23 mouse cellular contexts compared by ENCODE assay signal in genomic region chr1:135100400-135100799, GRCm38 (mm10). TPM values are rescaled to one million over a fixed set of nuclear protein-coding genes. Genes with fewer than 3 reads are reported as not detected.
"Had no signal": no experiment of that assay in that cellular context is flagged by ENCODE, and none has a peak within 500 bp of the region (broad histone marks: within the 10 kb centered on the region; RNA-seq: fewer than 3 reads in every experiment).

No protein-coding gene starts in this region.

- DNase-seq: kidney, adult 11 months; kidney, adult 9 months; kidney, postnatal 25 days; layer of hippocampus, adult 9-11 months; liver, postnatal 0 days; lung, embryonic 14.5 days; retina, postnatal 1 day; right cerebral cortex, postnatal 25 days; spleen, adult 18-20 months; thymus, postnatal 25 days had no signal

- H3K27ac ChIP-seq: kidney, postnatal 0 days; layer of hippocampus, adult 2 months; limb, embryonic 15.5 days; liver, embryonic 14.5 days; macrophage; midbrain, embryonic 12.5 days; midbrain, embryonic 15.5 days; neural tube, embryonic 12.5 days; neural tube, embryonic 15.5 days; stomach, embryonic 15.5 days had no signal

- H3K36me3 ChIP-seq: limb, embryonic 15.5 days; midbrain, embryonic 12.5 days; midbrain, embryonic 15.5 days; neural tube, embryonic 12.5 days; neural tube, embryonic 15.5 days; stomach, embryonic 15.5 days had no signal

- H3K4me3 ChIP-seq: layer of hippocampus, adult 2 months; limb, embryonic 15.5 days; megakaryocyte, embryonic 14.5 days; midbrain, embryonic 12.5 days; midbrain, embryonic 15.5 days; neural tube, embryonic 12.5 days; neural tube, embryonic 15.5 days; stomach, embryonic 15.5 days had no signal

- H3K4me2 ChIP-seq: limb, embryonic 15.5 days; liver, embryonic 11.5 days; lung, embryonic 14.5 days; midbrain, embryonic 12.5 days; midbrain, embryonic 15.5 days; neural tube, embryonic 12.5 days; neural tube, embryonic 15.5 days; stomach, embryonic 15.5 days had no signal

- H3K9ac ChIP-seq: limb, embryonic 15.5 days; liver, embryonic 14.5 days; liver, postnatal 0 days; lung, embryonic 14.5 days; midbrain, embryonic 12.5 days; midbrain, embryonic 15.5 days; neural tube, embryonic 12.5 days; neural tube, embryonic 15.5 days; stomach, embryonic 15.5 days had no signal

- ATAC-seq: liver, postnatal 0 days; lung, postnatal 0 days; midbrain, embryonic 15.5 days had no signal

- H3K9me3 ChIP-seq: limb, embryonic 15.5 days; megakaryocyte, embryonic 14.5 days; midbrain, embryonic 12.5 days; midbrain, embryonic 15.5 days; neural tube, embryonic 12.5 days; neural tube, embryonic 15.5 days; stomach, embryonic 15.5 days had no signal

RNA-seq across cellular contexts. Expression of gene Lgr6, which starts 4.7 kb away (rescaled TPM):
- polyA plus RNA-seq: macrophage had no signal

RNA-seq across cellular contexts. Expression of gene Ptpn7, which starts 32.1 kb away (rescaled TPM):
- total RNA-seq: layer of hippocampus, adult 2 months had no signal
